Comparison of ENCODE assay signal across 9 mouse cellular contexts in genomic region chr12:86949501-86949900, GRCm38 (mm10). TPM values are rescaled to one million over a fixed set of nuclear protein-coding genes. Genes with fewer than 3 reads are reported as not detected.
DNase-seq lines count a peak whose midpoint lies in the region; ATAC-seq and TF ChIP-seq lines count a peak whose summit lies in the region.
"Had no signal": no experiment of that assay in that cellular context is flagged by ENCODE, and none has a peak within 500 bp of the region (broad histone marks: within the 10 kb centered on the region; RNA-seq: fewer than 3 reads in every experiment).

No protein-coding gene starts in this region.

- no peak for TF ChIP-seq CTCF in midbrain, postnatal 0 days (IDR thresholded peaks at IDR 0.05)

- H3K9ac ChIP-seq in embryonic facial prominence, embryonic 14.5 days (ENCODE audit: low read depth, low read length): no peak overlapping the region
- no peak overlapping the region for H3K9ac ChIP-seq in midbrain, postnatal 0 days (replicated peaks; ENCODE audit: low read length, poor library complexity, severe bottlenecking)
- no peak overlapping the region; the same call in 1 of the 2 replicates for H3K9ac ChIP-seq in liver, embryonic 13.5 days

- peaks cover 15% of the 10 kb centered on the region for H3K4me1 ChIP-seq in embryonic facial prominence, embryonic 14.5 days (ENCODE audit: control insufficient read depth, insufficient read depth, low read length)
- peaks cover 38% of the 10 kb centered on the region for H3K4me1 ChIP-seq in embryonic facial prominence, embryonic 10.5 days
- H3K4me1 ChIP-seq in midbrain, postnatal 0 days (ENCODE audit: insufficient read depth, low read length): peaks cover 14% of the 10 kb centered on the region
- peaks cover 65% of the 10 kb centered on the region for H3K4me1 ChIP-seq in midbrain, embryonic 10.5 days
- H3K4me1 ChIP-seq in liver, embryonic 13.5 days (replicated peaks): peaks cover 47% of the 10 kb centered on the region

- no peak overlapping the region for H3K4me3 ChIP-seq in embryonic facial prominence, embryonic 14.5 days (ENCODE audit: low read depth, low read length)
- no peak overlapping the region for H3K4me3 ChIP-seq in embryonic facial prominence, embryonic 10.5 days
- H3K4me3 ChIP-seq in midbrain, postnatal 0 days (ENCODE audit: low read depth, low read length): no peak overlapping the region
- H3K4me3 ChIP-seq in midbrain, embryonic 10.5 days: no peak overlapping the region
- no peak overlapping the region for H3K4me3 ChIP-seq in liver, embryonic 13.5 days (replicated peaks)

- no peaks in the 10 kb centered on the region for H3K27me3 ChIP-seq in embryonic facial prominence, embryonic 14.5 days (replicated peaks; ENCODE audit: control insufficient read depth, insufficient read depth, low read length)
- H3K27me3 ChIP-seq in embryonic facial prominence, embryonic 10.5 days (replicated peaks; ENCODE audit: low read depth, poor library complexity, severe bottlenecking): no peaks in the 10 kb centered on the region
- no peaks in the 10 kb centered on the region for H3K27me3 ChIP-seq in midbrain, postnatal 0 days (ENCODE audit: insufficient read depth, low read length)
- no peaks in the 10 kb centered on the region; the same call in 1 of the 2 replicates for H3K27me3 ChIP-seq in midbrain, embryonic 10.5 days (ENCODE audit: low read depth, poor library complexity, severe bottlenecking)
- no peaks in the 10 kb centered on the region for H3K27me3 ChIP-seq in liver, embryonic 13.5 days

- 79% methylated on average over 9 of the region's 9 CpGs for WGBS in embryonic facial prominence, embryonic 14.5 days
- WGBS in embryonic facial prominence, embryonic 10.5 days: 89% methylated on average over 9 of the region's 9 CpGs
- 84% methylated on average over 9 of the region's 9 CpGs for WGBS in midbrain, postnatal 0 days
- 95% methylated on average over 9 of the region's 9 CpGs for WGBS in midbrain, embryonic 10.5 days
- WGBS in liver, embryonic 13.5 days (ENCODE audit: insufficient replicate concordance): 68% methylated on average over 9 of the region's 9 CpGs

- peak overlapping the region; percentile 3; the same call in 1 of the 2 replicates for H3K27ac ChIP-seq in embryonic facial prominence, embryonic 14.5 days (replicated peaks; ENCODE audit: low read depth, low read length)
- H3K27ac ChIP-seq in embryonic facial prominence, embryonic 10.5 days (replicated peaks): no peak overlapping the region
- no peak overlapping the region for H3K27ac ChIP-seq in midbrain, postnatal 0 days (ENCODE audit: low read depth, low read length)
- H3K27ac ChIP-seq in midbrain, embryonic 10.5 days (replicated peaks): no peak overlapping the region
- H3K27ac ChIP-seq in liver, embryonic 13.5 days: no peak overlapping the region

- no peak overlapping the region for H3K4me2 ChIP-seq in embryonic facial prominence, embryonic 14.5 days (ENCODE audit: low read depth, low read length)
- 0 out of 2 replicates have a peak overlapping the region, but pooled peaks have one; percentile 4 for H3K4me2 ChIP-seq in midbrain, postnatal 0 days (ENCODE audit: low read depth, low read length, poor library complexity, severe bottlenecking)
- peak overlapping the region; percentile 82 for H3K4me2 ChIP-seq in liver, embryonic 13.5 days

- DNase-seq in embryonic facial prominence, embryonic 14.5 days (ENCODE audit: low spot score): no peak
- no peak for DNase-seq in embryonic facial prominence, embryonic 10.5 days (ENCODE audit: low spot score)
- DNase-seq in midbrain, postnatal 0 days (ENCODE audit: low spot score): no peak
- no peak for DNase-seq in midbrain, embryonic 10.5 days (ENCODE audit: low spot score)
- no peak for DNase-seq in liver, embryonic 13.5 days
- DNase-seq in thymus, postnatal 25 days: peak; percentile 58
- DNase-seq in layer of hippocampus, adult 18-20 months (ENCODE audit: low spot score in 2 of 2): no peak
- no peak for DNase-seq in kidney, postnatal 10 days

- peaks cover 20% of the 10 kb centered on the region for H3K36me3 ChIP-seq in embryonic facial prominence, embryonic 14.5 days (ENCODE audit: control insufficient read depth, insufficient read depth, low read length)
- peaks cover 32% of the 10 kb centered on the region for H3K36me3 ChIP-seq in embryonic facial prominence, embryonic 10.5 days (replicated peaks)
- no peaks in the 10 kb centered on the region for H3K36me3 ChIP-seq in midbrain, postnatal 0 days (ENCODE audit: insufficient read depth, low read length)
- peaks cover 30% of the 10 kb centered on the region for H3K36me3 ChIP-seq in midbrain, embryonic 10.5 days
- H3K36me3 ChIP-seq in liver, embryonic 13.5 days: peaks cover 23% of the 10 kb centered on the region

- H3K9me3 ChIP-seq in embryonic facial prominence, embryonic 14.5 days (ENCODE audit: control insufficient read depth, low read length): no peaks in the 10 kb centered on the region
- H3K9me3 ChIP-seq in embryonic facial prominence, embryonic 10.5 days: no peaks in the 10 kb centered on the region
- no peaks in the 10 kb centered on the region for H3K9me3 ChIP-seq in midbrain, postnatal 0 days (ENCODE audit: low read length)
- H3K9me3 ChIP-seq in midbrain, embryonic 10.5 days (replicated peaks): no peaks in the 10 kb centered on the region
- H3K9me3 ChIP-seq in liver, embryonic 13.5 days (replicated peaks): no peaks in the 10 kb centered on the region

- no peak for ATAC-seq in embryonic facial prominence, embryonic 14.5 days (ENCODE audit: low read depth)
- ATAC-seq in midbrain, postnatal 0 days (ENCODE audit: low FRiP score): no peak
- ATAC-seq in liver, embryonic 13.5 days (ENCODE audit: low read depth): no peak

RNA-seq across cellular contexts. Expression of gene Cipc, which starts 2.7 kb away (rescaled TPM):
- polyA plus RNA-seq in embryonic facial prominence, embryonic 14.5 days (2014; fragmentation: Nextera tagmentation; extraction: Ambion mirVana): 21.4 and 23.3 TPM in 2 replicates
- 35.1 and 37.1 TPM in 2 replicates for polyA plus RNA-seq in embryonic facial prominence, embryonic 10.5 days (2016; fragmentation: Nextera tagmentation; extraction: Ambion mirVana)
- total RNA-seq in midbrain, postnatal 0 days (2014; rRNA removed): 65.7 and 77.5 TPM in 2 replicates
- 34.6 and 37.6 TPM in 2 replicates for polyA plus RNA-seq in midbrain, postnatal 0 days (2015; fragmentation: Nextera tagmentation; extraction: Ambion mirVana)
- polyA plus RNA-seq in midbrain, embryonic 10.5 days (2016; fragmentation: Nextera tagmentation; extraction: Ambion mirVana): 33.2 and 35.5 TPM in 2 replicates
- polyA plus RNA-seq in liver, embryonic 13.5 days (2015; fragmentation: Nextera tagmentation; extraction: Ambion mirVana): 11.6 and 13.6 TPM in 2 replicates
- total RNA-seq in layer of hippocampus, adult 18-20 months (2021): 10 to 100 TPM; 72.9 to 75.1 TPM

RNA-seq across cellular contexts. Expression of gene Zdhhc22, which starts 40.7 kb away (rescaled TPM):
- 2.3 and 3.2 TPM in 2 replicates for polyA plus RNA-seq in embryonic facial prominence, embryonic 14.5 days (2014; fragmentation: Nextera tagmentation; extraction: Ambion mirVana)
- polyA plus RNA-seq in embryonic facial prominence, embryonic 10.5 days (2016; fragmentation: Nextera tagmentation; extraction: Ambion mirVana): 0.05 and 0.06 TPM in 2 replicates
- total RNA-seq in midbrain, postnatal 0 days (2014; rRNA removed): 19.4 and 21.9 TPM in 2 replicates
- 30.9 and 32.2 TPM in 2 replicates for polyA plus RNA-seq in midbrain, postnatal 0 days (2015; fragmentation: Nextera tagmentation; extraction: Ambion mirVana)
- polyA plus RNA-seq in midbrain, embryonic 10.5 days (2016; fragmentation: Nextera tagmentation; extraction: Ambion mirVana): 0.15 and 0.24 TPM in 2 replicates
- 0.03 TPM in 1 of 2 replicates, not detected in the other for polyA plus RNA-seq in liver, embryonic 13.5 days (2015; fragmentation: Nextera tagmentation; extraction: Ambion mirVana)
- total RNA-seq in layer of hippocampus, adult 18-20 months (2021): 1 to 10 TPM; 7.9 TPM
- total RNA-seq: megakaryocyte-erythroid progenitor cell, adult 5-6 weeks had no signal
